Mouse (Mus musculus) cerebellum, postnatal 10 days (tissue): ENCODE results near the gene Rnasel.
"Not testable (repeated sequence)": the region's sequence is repeated elsewhere in the genome, so short reads cannot be mapped to it uniquely, and the experiment has no call there.

ENCODE experiments used
- DNase-seq, 2 experiments: peaks; one replicate each; pipeline ENCODE4 v3.0.0; 2021; ENCODE audit warnings: mixed read lengths in 2 of 2

Rnasel gene

DNA sequence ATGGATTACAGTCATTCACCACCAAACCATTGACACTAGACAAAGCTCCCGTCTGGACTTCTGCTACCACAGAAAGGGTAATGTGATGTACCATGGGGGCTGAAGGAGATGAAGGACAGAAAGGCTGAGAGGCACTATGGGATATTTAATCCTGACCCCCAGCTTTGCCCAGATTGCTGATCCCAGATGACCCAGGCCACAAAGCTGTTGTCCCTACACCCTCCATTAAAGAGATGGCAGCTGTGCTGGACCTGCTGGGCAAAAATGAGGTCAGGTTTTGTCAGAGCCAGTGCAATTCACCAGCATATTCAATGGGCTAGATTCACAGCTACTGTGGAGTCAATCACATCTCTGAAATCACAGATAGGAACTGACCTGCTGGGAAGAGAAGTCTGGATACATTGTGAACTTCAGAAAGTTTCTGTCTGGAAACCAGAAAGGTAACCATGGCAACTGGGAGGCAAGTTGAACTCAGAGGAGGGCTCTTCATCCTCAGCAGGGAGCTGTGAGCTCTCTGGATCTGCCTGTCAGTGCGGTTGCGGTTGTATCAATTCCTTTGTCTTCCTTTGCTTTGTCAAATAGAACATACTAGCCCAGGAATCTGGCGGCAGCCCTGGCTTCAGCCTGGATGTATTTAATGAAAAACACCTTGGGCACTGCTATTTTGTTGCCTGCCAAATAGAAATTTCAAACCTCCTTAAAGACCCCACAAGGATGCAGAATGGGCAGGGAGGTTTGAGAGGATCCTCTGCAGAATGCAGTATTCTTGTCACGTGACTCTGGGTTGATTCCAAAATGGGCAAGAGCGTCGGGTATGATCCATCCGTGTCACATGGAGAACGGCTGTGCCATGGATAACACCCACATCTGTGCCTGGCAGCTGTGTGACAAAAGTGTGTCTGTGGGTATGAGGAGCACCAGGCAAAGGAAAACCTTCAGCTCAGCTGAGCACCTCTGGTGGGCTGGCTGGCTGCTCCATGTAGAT is 11.8 kb upstream of the Rnasel start:
- DNase-seq = no peak

DNA sequence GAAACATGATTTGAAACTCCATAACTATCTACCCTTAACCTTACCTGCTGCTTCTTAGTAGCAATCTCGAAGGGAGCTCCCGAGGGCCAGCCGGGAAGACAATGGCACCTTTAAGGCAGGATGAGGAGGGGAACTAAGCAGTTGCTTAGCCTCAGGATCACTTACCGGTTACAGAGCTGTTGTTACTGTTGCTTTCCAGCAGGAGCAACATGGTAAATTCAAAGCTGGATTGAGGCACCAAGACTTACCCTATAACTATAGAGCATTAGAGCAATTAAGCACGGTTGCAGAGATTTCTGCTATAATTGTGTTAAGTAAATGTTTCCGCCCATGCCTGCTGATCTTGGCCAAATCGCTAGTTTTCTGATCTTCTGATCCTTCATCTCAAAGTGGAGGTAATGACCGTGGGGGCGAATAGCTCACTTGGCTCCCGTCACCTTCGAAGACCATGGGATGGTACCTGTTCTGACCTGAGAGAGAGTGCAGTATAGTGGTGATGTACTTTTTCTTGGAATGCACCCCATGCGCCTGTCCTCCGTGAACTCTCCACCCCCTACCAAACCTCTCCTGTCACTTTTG is 9.7 kb upstream of the Rnasel start:
- no peak for DNase-seq

DNA sequence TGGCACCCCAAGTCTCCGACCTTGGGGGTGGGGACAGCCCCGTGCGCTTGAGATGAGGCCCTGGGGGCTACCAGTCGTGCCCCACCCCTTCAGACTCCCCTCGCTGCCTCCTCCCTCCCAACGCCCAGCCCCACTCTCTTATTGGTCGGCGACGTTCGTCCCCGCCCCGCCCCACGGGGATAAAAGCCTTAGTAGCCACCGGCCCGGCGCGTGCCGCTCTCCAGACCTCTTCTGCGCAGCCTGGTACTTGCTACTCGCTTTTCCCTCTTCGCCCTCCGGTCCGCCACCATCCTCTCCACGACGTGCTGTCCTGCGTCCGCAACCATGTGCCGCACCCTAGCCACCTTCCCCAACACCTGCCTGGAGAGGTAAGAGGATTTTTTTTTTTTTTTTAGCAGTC is 9.1 kb upstream of the Rnasel start, which contains the start of gene Rgs16:
Rgs16 (plus strand) TSS at position 205 of the 400 bp plus-strand sequence.
- peak; percentile 86 to 89 for DNase-seq

DNA sequence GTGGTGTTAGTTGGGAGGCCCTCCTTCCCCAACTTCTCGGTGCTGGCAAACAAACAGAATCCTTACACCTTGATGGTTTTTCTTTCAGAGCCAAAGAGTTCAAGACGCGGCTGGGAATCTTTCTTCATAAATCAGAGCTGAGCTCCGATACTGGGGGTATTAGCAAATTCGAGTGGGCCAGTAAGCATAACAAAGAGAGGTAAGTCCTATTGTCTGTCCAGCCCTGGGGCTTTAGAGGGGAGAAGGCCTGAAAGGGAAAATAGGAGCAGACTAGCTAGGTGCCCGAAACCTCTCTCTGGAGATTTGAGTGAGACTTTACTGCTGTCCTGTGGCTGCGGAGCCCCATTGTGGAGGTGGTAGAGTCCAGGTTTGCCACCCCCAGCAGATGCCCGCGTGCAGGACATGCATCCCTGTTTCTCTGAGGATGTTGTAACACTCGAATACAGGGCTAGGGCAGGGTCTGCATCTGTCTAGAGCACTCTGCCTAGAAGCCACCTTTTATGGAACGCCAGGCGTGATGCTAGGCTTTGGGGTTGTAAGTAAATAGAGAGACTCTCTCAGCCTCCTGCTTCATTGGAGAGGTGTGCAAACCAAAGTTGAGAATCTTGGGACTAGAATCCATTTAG is 8.3 kb upstream of the Rnasel start:
- DNase-seq = no peak

DNA sequence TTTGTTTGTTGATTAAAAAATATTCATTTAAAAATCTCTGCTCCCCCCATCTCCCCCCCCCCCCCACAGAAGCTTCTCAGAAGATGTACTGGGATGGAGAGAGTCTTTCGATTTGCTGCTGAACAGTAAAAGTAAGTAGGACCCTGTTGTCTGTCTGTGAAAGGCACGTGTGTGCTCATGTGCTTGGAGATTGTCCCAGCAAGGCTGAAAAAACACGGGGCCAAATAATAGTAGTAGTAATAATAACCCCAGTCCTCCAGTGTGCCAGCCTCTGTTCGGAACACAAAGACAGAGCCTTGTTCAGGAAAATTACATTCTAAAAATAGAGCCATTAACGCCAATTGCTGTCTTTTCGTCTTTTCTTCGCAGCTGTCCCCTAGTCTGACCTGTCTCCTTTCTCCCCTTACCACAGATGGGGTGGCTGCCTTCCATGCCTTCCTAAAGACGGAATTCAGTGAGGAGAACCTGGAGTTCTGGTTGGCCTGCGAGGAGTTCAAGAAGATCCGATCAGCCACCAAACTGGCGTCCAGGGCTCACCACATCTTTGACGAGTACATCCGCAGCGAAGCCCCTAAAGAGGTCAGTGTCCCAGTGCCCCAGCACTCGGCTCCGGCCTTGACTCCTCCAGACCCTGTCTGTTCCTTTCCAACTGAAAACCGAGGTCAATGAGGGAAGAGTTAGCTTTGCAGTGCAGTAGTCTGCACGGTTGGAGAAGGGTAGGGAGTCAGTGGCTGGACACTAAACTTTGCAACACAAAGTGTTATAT is 7.5 kb upstream of the Rnasel start:
- DNase-seq = no peak

DNA sequence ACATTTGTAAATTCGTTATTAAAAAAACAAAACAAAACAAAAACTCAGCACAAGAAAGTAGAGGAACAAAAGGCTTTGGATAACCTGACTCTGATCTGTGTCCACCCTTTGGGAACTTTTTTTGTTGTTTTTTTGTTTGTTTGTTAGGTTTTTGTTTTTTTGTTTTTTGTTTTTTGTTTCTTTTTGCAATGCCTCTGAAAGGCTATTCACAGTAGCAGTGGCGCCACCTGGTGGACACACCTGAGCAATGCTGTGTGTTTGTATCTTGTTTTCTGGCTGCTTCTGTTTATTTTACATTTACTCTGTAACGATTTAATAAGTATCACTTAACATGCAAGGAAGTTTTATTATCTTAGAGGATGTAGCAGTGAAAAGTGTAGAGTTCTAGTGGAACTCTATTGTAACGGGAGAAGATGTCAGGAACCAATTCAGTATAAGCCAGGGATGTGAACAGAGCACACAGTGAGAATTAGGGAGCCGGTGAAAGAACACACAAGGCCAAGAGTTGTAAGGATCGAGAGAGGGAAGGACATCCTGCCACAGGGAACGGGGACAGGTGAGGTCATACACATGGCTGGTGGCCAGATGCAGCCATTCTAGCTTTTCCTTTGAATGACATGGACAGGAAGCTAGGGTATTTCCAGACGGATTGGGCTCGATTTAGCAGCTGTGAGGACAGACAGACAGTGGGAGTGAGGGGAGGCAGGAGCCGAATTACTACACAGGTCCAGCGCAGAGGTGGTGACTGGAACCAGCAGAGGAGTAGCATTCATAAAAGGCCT is 6.7 kb upstream of the Rnasel start:
- DNase-seq = peak; percentile 90 to 95

DNA sequence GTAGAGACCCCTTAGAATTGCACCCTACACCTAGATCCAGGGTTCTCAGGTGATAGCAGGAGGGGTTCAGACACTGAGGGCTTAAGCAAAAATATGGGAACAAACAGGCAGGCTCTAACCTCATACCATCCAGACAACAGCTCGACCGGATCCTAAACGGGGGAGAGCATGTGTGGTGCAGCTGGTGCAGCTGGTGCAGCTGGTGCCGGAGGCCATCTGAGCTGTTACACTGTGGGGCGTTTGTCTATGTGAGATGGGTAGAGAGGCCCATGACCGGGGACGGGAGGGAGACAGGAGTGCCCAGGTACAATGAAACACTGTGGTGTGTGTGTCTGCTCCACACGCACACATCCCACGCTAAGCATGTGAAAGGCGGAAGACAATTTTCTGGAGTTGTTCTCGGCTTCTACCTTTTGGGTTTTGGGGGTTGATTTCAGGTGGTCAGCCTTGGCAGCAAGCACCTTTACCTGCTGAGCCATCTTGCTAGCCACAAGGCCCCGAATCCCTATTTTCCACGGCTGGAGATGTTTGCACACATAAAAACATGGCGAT is 3.0 kb upstream of the Rnasel start:
- no peak for DNase-seq

DNA sequence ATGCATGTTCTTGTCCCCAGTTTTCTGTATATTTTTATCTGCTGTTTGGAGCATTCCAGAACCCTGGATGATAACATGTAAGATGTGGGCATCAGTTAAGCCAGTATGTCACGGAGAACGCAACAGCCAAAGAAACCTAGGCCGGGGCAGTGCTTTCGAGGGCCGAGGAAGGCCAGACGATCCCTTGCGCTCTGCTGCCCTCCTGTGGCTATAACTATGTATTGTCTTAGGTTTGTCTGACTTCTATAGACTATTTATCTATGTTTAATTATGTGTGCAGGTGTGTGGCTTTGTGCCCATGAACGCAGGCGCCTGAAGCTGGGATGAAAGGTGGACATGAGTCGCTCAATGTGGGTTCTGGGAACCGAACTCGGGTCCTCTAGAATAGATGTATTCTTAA is 2.5 kb upstream of the Rnasel start:
- DNase-seq = peak; percentile 89 to 91

DNA sequence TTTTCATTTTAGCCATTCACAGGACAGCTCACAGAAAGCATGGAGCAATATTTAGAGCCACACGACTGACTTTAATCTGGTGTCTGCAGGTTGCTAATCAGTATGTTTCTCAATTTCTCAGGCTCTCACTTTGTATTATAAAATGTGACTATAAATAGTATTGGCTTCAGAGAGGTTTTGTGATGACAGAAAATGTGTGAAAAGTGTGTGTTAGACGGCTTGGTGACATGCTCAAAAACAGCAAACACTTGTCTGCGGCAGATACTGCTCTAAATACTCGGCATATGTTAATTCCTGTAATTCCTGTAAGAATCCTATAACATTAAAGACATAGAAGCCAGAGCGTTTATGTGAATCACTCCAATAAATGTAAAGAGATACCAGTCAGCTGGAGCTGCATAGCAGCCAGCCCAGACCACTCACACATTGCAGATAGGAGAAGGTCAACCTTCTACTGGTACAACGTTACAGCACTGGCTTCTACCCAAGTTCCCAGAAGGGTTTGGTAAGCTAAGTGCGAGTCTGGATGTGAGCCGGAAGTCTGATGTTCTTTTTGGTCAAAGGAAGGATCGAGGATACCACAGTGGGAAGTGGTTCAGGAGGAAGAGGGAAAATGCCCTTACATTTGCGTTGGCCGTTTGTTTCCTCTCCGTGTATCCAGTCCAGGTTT is 1.2 kb upstream of the Rnasel start:
- DNase-seq = no peak

DNA sequence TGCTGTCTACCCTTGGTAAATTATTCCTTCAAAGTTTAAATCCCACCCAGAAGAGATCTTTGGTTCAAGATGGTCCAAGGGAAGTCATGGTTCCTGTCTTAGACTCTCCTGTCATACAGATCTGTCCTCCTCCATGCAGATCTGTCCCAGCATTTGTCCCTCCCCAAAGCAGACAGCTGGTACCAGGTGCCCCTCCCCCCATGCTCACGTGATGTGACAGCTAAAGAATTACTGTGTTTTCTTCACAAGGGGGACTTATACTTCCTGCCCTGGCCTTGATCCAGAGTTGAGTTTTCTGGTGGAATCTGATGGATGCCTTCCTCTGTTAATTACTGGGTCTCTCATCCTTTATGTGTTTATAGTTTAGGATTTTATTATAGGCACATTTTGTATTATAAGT is 677 bp upstream of the Rnasel start:
- peak; percentile 72 to 75 for DNase-seq

DNA sequence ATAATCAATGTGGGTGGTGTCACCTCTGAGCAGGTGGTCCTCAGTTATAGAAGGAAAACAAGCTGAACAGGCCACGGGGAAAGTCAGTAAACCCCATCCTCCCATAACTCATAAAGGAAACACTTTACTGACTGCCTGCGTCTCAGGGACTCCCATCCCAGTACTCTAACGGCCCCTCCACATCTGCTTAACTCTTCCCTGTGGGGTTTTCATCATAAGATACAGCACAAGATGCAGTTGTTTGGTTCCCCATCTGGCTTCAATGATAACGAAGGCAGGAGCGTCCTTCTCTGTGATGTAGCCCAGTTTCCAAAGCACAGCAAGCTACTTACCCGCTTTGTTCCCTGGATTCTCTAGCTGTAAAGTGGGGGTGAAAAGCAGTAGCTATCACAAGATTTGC is 828 bp downstream of the Rnasel start:
- no peak for DNase-seq

DNA sequence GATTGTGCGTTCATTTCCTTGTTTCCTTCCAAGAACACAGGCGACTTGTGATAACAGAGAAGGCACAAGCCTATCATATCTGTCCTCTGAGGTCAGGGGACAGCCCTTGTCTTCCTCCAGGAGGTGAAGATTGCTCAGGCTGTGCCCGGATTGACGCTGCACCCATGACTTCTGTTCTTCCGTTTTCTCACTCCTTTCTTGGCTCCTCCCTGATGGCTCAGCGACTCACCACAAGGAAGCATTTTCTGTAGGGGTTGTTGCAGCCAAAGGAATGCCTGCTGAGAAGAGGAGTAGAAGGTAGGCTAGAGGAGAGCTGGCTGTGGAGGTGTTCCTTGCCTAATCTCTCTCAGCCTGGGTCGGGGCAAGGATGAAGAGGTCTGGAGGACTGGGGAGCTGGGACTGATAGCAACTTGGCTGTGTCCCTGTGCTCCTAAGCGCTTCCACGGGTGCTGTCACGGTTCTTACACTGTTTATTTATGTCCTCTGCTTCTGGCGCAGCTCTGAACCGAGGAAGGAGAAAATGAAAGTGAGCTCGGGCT is 2.6 kb downstream of the Rnasel start:
- DNase-seq = no peak

DNA sequence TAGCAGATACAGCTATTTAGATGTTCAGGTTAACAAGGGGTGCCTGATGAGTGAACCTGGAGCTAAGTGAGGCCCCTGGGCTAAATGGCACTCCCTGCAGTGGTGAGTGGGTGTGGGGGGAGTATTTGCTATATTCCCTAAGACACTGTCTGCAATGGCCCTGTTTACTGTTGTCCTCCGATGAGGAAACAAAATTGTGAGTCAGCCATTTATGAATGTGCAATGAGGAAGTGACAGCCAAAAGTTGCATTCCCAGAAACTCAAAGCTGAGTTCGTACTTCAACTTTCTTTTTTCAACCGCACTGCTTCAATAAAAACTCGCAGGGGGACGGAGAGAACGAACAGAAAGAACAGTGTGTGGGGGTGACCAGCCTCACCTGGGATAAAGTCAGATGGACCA is 3.3 kb downstream of the Rnasel start:
- DNase-seq = no peak

DNA sequence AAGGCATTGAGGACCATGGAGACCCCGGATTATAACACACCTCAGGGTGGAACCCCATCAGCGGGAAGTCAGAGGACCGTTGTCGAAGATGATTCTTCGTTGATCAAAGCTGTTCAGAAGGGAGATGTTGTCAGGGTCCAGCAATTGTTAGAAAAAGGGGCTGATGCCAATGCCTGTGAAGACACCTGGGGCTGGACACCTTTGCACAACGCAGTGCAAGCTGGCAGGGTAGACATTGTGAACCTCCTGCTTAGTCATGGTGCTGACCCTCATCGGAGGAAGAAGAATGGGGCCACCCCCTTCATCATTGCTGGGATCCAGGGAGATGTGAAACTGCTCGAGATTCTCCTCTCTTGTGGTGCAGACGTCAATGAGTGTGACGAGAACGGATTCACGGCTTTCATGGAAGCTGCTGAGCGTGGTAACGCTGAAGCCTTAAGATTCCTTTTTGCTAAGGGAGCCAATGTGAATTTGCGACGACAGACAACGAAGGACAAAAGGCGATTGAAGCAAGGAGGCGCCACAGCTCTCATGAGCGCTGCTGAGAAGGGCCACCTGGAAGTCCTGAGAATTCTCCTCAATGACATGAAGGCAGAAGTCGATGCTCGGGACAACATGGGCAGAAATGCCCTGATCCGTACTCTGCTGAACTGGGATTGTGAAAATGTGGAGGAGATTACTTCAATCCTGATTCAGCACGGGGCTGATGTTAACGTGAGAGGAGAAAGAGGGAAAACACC is 4.7 kb downstream of the Rnasel start:
- no peak for DNase-seq

DNA sequence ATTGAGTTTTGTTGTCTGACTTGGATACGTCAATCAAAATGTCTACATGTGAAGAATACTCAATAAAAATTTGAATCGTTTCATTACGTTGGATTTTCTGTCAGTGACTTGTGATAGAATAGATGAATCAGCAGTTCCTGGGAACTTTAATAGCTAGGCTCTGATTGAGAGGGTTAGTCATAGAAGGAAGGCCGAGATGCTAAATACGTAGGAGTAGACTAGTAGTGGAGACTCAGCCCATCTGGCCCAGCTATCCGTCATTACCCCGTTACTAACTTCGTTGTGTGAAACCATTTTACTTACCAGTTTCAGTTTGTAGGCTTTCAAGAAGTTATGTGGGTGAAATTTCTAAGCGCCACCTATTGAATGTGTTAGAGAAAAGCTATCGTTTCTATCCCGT is 14.9 kb downstream of the Rnasel start:
- DNase-seq = no peak

DNA sequence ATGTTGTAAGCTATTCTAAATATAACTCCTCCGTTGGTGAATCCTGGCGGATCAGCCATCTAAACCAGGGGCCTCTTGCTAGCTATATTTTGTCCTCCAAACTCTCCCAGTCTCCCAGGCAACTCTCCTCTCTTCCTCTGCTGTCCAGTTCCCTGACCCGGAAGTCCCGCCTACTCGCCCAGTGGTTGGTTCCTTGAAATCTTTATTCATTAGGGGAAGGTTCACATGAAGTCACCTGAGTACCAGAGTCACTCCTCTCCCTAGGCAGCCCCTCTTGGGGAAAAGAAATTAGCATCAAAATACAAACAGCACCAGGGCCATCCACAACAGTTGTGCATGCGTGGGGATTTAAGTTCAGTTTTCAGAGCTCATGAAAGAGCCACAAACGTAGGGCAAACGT is 17.1 kb downstream of the Rnasel start:
- no peak for DNase-seq

DNA sequence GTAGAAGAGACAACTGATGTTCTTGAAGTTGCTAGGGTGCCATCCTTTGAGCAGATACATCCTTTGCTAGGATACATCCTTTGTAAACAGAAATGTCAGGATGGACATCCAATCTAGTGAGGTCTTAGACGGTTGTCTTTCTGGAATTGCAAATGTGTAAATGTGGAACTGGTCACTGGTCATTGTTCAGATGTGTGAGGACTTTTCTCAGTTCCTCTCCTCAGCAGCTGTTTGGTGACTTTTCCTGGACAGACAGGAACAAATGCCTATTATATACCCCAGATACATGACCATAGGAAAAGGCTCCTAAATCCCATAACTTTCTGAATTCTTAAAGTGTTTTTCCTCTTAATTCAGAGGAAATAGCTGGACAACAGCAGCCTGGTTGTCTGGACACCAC is 18.1 kb downstream of the Rnasel start:
- no peak for DNase-seq

DNA sequence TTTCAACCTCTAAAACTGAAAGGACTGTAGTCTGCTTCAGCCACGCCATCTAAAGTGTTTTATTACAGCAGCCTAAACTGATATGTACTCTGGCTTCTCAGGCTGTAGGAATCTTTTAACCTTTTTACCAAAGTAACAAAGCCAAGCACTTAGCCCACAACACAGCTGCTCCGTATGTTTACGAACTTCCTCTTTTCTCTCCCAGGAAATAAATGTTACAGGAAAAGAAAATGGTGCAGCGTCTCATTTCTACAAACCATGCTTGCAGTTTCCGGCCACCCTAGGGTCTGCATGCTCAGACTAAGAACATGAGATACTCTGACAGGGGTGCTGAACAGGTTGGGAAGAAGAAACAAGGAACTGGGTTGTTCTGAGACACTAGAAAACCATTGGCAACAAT is 19.2 kb downstream of the Rnasel start:
- DNase-seq = no peak

DNA sequence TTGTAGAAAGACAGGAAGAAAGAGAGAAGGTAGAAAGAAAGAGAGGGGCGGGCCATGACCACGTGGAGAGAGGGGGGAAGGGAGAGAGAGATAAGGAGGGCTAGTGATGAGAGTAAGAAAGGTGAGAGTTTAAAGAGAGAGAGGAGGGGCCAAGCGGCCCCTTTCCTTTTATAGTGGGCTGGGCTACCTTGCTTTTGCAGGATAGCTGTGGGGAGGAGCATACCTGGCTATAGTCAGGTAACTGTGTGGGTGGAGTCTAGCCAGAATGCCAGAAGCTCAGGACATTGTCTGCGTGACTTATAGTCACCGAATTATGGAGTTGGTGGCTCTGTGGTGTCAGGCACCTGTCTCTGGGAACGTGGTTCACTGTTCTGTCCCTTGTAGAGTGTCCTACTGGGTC is 20.3 kb downstream of the Rnasel start:
- not testable (repeated sequence) for DNase-seq
